Mouse (Mus musculus): ENCODE measurements around the gene Cyb5r2.

Gene Cyb5r2

DNA sequence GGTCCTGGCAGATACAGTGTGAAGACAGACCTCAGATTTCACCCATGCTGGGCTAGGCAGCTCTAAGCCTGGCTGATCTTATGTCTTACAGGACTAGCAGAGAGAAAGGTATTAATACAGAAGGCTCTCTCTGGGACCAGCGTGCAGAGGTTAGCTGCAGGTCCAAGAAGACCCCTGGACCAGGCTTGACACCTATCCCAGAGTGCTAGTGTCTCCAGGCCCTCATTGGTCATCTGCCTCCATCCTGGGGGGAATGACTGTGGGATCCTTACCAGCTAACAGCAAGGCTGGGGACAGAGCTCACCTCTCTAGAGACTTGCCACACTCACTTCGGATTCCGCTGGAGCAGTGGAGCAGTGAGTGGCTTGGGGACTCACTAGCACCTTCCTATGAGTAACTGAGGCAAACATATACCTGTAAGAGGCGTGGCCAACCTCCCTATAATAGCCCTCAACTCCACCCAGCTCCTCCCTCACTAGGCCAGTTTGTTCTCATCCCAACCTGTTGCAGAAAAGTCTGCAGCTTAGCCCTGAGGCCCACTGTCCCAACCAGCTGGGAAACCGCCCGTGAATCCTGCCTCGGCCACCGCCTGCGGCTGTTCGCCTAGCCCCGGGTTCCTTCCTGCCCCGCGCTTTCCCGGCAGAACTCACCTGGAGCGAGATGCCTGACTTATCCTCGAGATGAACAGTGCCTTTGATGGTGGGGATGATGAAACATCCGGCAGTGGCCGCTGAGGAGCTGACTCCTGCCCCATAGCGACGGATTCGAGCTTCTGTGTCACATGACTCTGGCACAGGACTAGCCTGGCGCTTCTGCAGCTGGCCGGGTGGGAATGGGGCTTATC, at the start of gene Cyb5r2:
Gene Cyb5r2 (minus strand): TSS at position 725 of the 844 bp plus-strand sequence.
- no peaks in the 10 kb centered on the region for H3K27me3 ChIP-seq (ENCODE audit: control insufficient read depth, insufficient read depth, low read length, poor library complexity, severe bottlenecking)
- no peaks in the 10 kb centered on the region for H3K36me3 ChIP-seq (ENCODE audit: control insufficient read depth, insufficient read depth, low read length, poor library complexity, severe bottlenecking)
- DNase-seq (ENCODE audit: low read depth, low spot score), result no peak

DNA sequence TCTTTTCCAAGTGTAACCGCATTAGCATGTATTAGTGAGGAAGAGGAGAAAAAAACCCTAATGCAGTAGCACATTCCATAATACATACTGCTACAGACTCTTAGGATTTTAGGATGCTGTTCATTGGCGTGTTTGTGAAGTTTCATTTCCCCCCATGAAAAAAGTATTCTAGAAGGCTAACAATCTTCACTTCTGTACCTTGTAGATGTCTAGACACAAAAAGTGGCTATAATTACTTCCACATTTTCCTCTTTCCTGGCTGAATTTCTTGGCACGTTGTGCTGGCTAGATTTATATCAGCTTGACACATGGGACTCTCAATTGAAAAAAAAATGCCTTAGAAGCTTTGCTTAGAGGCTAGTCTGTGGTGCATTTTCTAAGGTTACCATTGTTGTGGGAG, 44.3 kb upstream of the Cyb5r2 start:
- no peaks in the 10 kb centered on the region for H3K36me3 ChIP-seq (ENCODE audit: control insufficient read depth, insufficient read depth, low read length, poor library complexity, severe bottlenecking)
- DNase-seq (ENCODE audit: low read depth, low spot score), result no peak
- H3K27me3 ChIP-seq (ENCODE audit: control insufficient read depth, insufficient read depth, low read length, poor library complexity, severe bottlenecking), result no peaks in the 10 kb centered on the region

DNA sequence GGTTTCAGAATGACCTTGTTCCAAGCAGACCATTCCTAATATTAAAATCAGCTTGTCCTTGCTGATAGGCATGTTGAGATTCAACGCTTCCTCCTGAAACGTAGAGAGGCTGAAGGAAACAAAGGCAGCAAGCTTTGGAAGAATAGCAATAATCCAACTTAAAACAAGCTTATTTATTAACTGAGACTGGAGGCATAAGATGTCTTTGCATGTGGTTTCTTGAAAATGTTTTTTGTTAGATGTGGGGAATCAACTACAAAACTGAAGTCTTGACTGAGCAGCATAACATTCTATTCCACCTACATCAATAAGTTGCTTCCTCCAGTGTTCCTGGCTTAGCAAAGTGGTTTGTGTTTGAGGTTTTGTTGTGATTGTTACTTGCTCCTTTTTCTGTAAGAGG, 43.3 kb upstream of the Cyb5r2 start, which contains the start of gene Ovch2:
Gene Ovch2 (minus strand): TSS at position 101 of the 400 bp plus-strand sequence.
- Histone ChIP-seq H3K27me3 (ENCODE audit: control insufficient read depth, insufficient read depth, low read length, poor library complexity, severe bottlenecking) (no peaks in the 10 kb centered on the region), H3K36me3 (ENCODE audit: control insufficient read depth, insufficient read depth, low read length, poor library complexity, severe bottlenecking) (no peaks in the 10 kb centered on the region)
- DNase-seq (ENCODE audit: low read depth, low spot score), result no peak

DNA sequence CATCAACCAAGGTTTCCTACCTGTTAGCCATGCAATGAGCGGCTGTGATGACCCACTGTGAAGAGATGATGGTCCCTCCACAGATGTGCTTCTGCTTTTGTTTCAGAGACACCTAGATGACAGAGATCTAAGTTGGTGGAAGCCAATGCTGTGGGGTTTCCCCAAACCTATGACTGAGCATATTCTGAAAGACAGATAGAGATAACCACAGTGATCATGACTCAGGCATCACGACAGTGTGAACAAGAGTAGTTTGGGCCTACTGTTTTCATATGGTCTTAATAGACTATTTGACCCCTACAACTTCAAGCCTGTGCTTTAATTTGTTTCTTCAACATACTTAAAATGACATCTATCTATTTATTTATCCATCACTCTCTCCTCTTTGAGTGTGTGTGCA, 38.7 kb upstream of the Cyb5r2 start:
- Histone ChIP-seq H3K36me3 (ENCODE audit: control insufficient read depth, insufficient read depth, low read length, poor library complexity, severe bottlenecking) (no peaks in the 10 kb centered on the region), H3K27me3 (ENCODE audit: control insufficient read depth, insufficient read depth, low read length, poor library complexity, severe bottlenecking) (no peaks in the 10 kb centered on the region)
- DNase-seq (ENCODE audit: low read depth, low spot score), result no peak

DNA sequence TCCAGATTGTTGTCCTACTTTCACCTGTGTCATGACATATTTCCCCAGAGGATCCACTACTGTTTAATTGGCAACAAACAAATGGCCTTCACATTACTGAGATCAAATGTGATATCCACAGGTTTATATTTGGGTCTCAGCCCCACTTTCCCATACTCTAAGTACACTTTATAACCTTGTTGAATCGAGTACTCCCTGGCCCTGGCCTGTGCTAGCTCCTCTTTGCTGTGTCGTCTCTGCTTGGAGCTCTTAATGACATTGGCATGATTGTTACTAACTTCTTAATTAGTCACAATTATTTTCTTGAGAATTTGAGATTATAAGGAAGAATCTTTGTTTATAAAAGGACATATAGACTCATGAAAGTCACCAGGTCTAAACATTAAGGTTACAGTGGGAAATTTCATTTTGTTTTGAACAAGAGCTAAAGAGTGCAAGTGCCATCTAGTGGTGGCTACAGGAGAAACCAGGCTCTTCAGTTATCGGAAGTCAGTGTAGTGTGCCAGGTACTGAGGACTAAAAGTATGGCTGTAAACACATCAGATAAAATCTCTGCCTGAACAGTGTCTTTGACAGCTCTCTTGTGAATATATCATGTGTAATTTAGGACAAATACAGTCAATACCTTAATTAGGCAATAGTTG, 30.3 kb upstream of the Cyb5r2 start:
- Histone ChIP-seq H3K36me3 (ENCODE audit: control insufficient read depth, insufficient read depth, low read length, poor library complexity, severe bottlenecking) (no peaks in the 10 kb centered on the region), H3K27me3 (ENCODE audit: control insufficient read depth, insufficient read depth, low read length, poor library complexity, severe bottlenecking) (no peaks in the 10 kb centered on the region)
- peak; percentile 47 for DNase-seq (ENCODE audit: low read depth, low spot score)

DNA sequence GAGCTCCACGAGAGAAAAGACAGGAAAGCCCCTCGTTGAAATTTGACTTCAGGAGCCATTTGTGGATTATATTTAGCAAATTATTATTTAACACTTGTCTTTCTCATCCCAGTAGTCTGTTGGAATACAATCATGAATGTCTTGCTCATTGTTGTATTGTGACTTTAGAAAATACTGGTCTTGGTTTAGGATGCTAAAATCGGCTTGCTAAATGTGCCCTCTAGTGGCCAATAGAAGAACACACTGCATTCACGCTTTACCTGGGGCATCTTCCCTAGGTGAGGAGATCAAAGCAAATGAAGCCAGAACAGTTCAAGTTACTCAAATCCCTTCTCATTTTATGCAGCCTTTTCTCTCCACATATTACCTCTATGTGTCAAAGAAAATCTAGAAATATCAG, 21.8 kb upstream of the Cyb5r2 start:
- DNase-seq (ENCODE audit: low read depth, low spot score), result peak; percentile 39
- H3K27me3 ChIP-seq (ENCODE audit: control insufficient read depth, insufficient read depth, low read length, poor library complexity, severe bottlenecking), result no peaks in the 10 kb centered on the region
- no peaks in the 10 kb centered on the region for H3K36me3 ChIP-seq (ENCODE audit: control insufficient read depth, insufficient read depth, low read length, poor library complexity, severe bottlenecking)

DNA sequence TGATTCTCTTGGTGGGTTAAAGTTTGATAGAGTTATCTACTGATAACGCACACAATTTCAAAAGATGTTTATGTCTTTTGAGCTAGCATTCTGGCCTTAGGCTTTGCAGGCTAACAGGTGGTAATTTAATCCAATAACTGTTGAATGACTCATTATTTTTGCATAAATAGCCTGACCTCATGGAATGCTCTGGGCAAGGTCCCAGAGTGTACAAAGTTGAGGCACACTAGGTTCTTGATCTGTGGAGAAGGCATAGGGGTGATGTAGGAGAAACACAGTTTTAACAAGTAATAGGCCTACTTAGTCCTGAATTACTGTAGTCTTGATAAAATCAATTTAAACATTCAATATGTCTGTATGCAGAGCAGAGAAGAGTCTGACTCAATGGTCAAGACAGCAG, 20.4 kb upstream of the Cyb5r2 start:
- H3K27me3 ChIP-seq (ENCODE audit: control insufficient read depth, insufficient read depth, low read length, poor library complexity, severe bottlenecking), result no peaks in the 10 kb centered on the region
- DNase-seq (ENCODE audit: low read depth, low spot score), result no peak
- H3K36me3 ChIP-seq (ENCODE audit: control insufficient read depth, insufficient read depth, low read length, poor library complexity, severe bottlenecking), result no peaks in the 10 kb centered on the region

DNA sequence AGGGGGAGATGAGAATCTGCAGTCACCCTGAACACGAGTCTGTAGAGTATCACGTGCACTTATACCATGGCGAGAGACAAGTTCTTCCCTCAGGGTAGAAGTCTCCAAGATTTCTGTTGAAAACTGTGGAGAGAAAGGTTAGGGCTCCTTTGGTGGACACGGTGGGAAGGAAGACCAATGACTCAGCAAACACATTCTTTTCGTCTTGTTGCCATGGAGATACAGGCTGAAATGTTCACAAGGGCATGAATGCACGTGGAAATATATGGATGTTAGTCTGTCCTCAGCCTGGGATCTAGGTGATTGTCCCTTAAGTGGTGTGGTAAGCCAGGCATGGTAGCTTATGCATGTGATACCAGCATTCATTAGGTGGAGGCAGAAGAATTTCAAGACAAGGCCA, 13.0 kb upstream of the Cyb5r2 start:
- H3K27me3 ChIP-seq (ENCODE audit: control insufficient read depth, insufficient read depth, low read length, poor library complexity, severe bottlenecking), result no peaks in the 10 kb centered on the region
- DNase-seq (ENCODE audit: low read depth, low spot score), result no peak

DNA sequence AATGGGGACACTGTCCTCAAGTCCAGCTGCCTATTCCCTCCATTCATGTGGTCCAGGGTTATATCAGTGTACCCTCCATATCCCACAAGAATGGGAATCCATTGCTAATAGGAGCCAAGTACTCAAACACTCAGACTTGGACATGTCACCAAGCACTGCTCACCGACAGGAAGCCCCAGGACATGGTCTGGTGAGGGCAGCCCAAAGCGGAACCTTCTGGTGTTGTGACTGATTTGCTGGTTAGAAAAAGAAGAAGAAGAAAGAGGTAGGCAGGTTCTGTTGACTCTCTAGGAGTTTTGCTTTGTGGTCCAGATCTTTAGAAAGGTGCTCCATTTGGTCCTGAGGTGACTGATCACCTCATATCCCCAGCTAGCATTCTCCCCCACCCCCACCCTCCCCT, 1.1 kb downstream of the Cyb5r2 start:
- Histone ChIP-seq H3K36me3 (ENCODE audit: control insufficient read depth, insufficient read depth, low read length, poor library complexity, severe bottlenecking) (no peaks in the 10 kb centered on the region), H3K27me3 (ENCODE audit: control insufficient read depth, insufficient read depth, low read length, poor library complexity, severe bottlenecking) (no peaks in the 10 kb centered on the region)
- DNase-seq (ENCODE audit: low read depth, low spot score), result peak; percentile 51

More for the DNA sequence above, 13.0 kb upstream of the Cyb5r2 start:
- no peaks in the 10 kb centered on the region for H3K36me3 ChIP-seq (ENCODE audit: control insufficient read depth, insufficient read depth, low read length, poor library complexity, severe bottlenecking)

DNA sequence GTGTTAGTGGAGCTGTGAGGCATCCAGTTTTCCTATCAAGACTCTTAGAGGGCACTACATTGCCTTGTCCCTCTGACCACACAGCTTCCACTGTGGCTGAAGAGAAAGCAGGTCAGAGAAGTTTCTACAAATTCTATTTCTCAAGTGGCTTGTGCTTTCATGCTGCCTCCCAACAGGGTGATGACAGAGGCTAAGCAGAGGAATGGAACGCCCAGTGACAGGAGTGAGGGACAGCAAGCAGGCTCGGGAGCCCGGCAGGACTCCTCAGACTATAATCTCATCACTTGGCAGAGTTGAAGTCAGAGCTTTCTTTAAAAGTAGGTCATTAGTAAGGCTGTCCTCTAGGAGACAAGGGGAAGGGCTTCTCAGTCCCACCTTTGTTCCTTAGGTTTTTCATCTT, 1.9 kb downstream of the Cyb5r2 start:
- no peaks in the 10 kb centered on the region for H3K36me3 ChIP-seq (ENCODE audit: control insufficient read depth, insufficient read depth, low read length, poor library complexity, severe bottlenecking)
- no peak for DNase-seq (ENCODE audit: low read depth, low spot score)
- no peaks in the 10 kb centered on the region for H3K27me3 ChIP-seq (ENCODE audit: control insufficient read depth, insufficient read depth, low read length, poor library complexity, severe bottlenecking)

DNA sequence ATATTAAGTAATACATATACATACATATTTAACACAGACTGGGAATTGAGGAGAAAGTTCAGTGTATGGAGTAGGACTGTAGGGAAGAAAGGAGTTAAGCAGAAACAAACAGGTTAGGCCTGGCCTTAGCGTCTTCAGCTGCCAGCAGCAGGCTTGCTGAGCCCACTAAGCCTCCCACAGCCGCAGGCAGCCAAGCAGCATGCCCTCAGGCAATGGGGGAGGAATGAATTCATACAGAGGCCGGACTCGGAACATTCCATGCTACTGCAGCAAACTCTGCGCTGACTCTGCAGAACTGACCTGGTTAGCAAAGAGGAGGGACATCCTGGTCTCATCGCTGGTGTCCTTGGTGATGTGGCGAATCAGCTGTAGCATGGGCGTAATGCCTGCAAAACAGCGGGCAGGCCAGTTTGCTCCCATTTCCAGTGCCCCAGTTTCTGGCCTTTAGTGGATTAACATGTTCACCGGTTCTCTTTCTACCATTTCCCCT, 5.8 kb downstream of the Cyb5r2 start:
- Histone ChIP-seq H3K36me3 (ENCODE audit: control insufficient read depth, insufficient read depth, low read length, poor library complexity, severe bottlenecking) (no peaks in the 10 kb centered on the region), H3K27me3 (ENCODE audit: control insufficient read depth, insufficient read depth, low read length, poor library complexity, severe bottlenecking) (no peaks in the 10 kb centered on the region)
- no peak for DNase-seq (ENCODE audit: low read depth, low spot score)

DNA sequence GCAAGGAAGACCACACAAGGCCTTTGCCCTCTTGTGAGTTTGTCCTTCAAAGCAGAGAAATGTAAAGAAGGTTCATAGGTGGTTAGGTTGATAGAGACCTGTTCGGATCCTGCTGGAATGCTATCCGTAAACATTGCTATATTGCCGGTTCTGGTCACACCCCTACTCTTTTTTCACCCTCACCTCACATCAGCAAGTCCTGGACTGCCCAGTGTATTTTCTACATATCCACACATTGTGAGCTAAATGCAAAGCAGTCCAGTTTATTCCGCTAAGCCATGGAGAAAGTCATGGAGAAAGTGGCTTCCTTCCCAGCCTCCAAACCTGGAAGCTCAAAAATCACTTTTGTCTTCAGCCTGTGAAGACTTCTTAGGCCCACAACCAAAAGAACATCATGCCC, 8.1 kb downstream of the Cyb5r2 start:
- Histone ChIP-seq H3K27me3 (ENCODE audit: control insufficient read depth, insufficient read depth, low read length, poor library complexity, severe bottlenecking) (no peaks in the 10 kb centered on the region), H3K36me3 (ENCODE audit: control insufficient read depth, insufficient read depth, low read length, poor library complexity, severe bottlenecking) (no peaks in the 10 kb centered on the region)
- DNase-seq (ENCODE audit: low read depth, low spot score), result no peak

DNA sequence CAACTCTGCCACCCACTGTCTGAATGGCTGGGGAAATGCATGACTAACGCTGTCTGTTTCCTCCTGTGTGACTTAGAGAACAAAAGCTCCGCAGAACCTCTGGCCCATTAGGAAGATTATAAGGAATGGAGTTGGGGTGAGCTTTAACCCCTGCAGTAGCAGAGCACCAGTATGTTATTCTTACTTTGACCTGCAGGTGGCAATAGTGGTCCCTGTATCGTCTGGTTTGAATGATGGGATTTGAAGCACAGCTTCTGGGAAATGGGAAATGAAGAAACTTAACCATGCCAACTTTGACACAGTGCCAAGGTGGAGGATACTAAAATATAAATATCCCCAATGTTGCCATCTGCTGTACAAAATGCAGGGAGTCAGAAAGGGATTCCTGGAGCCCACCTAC, 8.6 kb downstream of the Cyb5r2 start:
- peak; percentile 68 for DNase-seq (ENCODE audit: low read depth, low spot score)
- H3K36me3 ChIP-seq (ENCODE audit: control insufficient read depth, insufficient read depth, low read length, poor library complexity, severe bottlenecking), result no peaks in the 10 kb centered on the region; the same call in 1 of the 2 replicates
- no peaks in the 10 kb centered on the region for H3K27me3 ChIP-seq (ENCODE audit: control insufficient read depth, insufficient read depth, low read length, poor library complexity, severe bottlenecking)

DNA sequence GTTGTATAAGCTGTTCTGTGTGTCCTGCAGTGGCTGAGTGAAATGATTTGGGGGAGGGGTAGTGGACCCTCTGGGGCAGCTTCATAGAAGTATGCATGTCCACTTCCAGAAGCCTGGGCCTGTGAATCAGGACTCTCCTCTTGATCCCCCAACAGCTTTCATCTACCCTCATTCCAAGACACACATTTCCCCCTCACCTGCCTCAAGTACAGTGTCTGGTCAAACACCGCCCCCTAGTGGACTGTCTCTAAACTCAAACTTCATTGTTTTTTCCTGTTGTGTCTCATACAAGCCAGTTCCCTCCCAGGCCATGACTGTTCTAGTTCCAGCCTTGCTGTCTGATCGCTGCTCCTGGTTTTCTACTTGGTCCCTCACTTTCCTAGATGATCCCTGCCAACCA, 9.9 kb downstream of the Cyb5r2 start:
- Histone ChIP-seq H3K36me3 (ENCODE audit: control insufficient read depth, insufficient read depth, low read length, poor library complexity, severe bottlenecking) (peaks cover 4% of the 10 kb centered on the region; the same call in 1 of the 2 replicates), H3K27me3 (ENCODE audit: control insufficient read depth, insufficient read depth, low read length, poor library complexity, severe bottlenecking) (no peaks in the 10 kb centered on the region)
- DNase-seq (ENCODE audit: low read depth, low spot score), result peak; percentile 78

DNA sequence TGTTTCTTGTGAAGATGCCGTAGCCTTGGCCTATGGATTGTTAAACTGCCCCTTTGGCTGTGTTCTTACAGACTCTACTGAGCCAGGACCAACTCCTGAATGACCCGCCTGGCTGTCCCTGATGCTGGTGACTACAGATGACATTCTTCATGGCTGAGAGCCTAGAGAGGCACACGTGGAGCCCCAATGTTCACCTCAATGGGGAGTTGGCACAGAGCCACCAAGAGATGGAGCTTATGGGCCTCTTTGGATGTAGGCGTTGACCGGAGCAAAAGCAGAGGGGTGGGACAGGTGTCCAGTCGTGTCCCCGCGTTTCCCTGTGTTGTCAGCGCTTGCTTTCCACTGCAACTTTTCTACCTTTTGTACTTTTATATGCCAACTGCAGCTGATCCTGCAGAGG, 10.4 kb downstream of the Cyb5r2 start:
- Histone ChIP-seq H3K27me3 (ENCODE audit: control insufficient read depth, insufficient read depth, low read length, poor library complexity, severe bottlenecking) (no peaks in the 10 kb centered on the region), H3K36me3 (ENCODE audit: control insufficient read depth, insufficient read depth, low read length, poor library complexity, severe bottlenecking) (peaks cover 6% of the 10 kb centered on the region; the same call in 1 of the 2 replicates)
- no peak for DNase-seq (ENCODE audit: low read depth, low spot score)

Data from splenic B cell, adult 2 months (primary cell).